ENCODE assay signal across 10 mouse cellular contexts in the genomic region with DNA sequence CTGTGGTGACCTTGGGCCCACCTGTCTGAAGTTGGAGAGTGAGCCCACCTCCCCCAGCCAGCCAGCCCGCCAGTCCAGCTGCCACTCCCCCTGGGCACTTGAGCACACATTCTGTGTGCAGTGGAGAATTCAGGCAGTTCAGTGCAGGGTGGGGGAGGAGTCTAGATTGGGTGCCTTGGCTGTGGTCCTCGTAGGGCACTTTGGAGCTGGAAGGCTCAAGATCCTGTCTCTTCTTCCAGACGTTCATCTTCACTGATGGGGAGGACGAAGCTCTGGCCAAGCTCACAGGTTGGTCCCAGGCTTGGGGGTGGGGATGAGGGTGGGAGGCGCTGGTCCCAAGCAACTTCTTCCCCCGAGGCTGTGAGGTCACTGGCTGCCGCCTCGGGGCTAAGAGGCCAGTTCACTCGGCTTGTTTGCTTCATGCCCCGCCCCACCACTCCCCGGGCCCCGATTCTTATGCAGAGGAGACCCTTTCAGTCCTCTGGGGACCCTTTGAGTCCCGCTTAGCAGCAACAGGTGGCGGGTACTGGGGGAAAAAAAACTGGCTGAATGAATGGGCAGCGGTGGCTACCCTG. TPM values are rescaled to one million over a fixed set of nuclear protein-coding genes. Genes with fewer than 3 reads are reported as not detected.
DNase-seq lines count a peak whose midpoint lies in the region; ATAC-seq lines count a peak whose summit lies in the region.
"Had no signal": no experiment of that assay in that cellular context is flagged by ENCODE, and none has a peak within 500 bp of the region (broad histone marks: within the 10 kb centered on the region; RNA-seq: fewer than 3 reads in every experiment).

No protein-coding gene starts in this region.

- peaks cover 43% of the 10 kb centered on the region for H3K4me1 ChIP-seq in heart, embryonic 11.5 days (ENCODE audit: control insufficient read depth, insufficient read depth, low read length)
- H3K4me1 ChIP-seq in hindbrain, embryonic 12.5 days = peaks cover 63% of the 10 kb centered on the region

- intact Hi-C loops in heart, postnatal 25 days (cut with DNase I) = no loop called here

- no peak overlapping the region; the same call in 1 of the 2 replicates for H3K4me3 ChIP-seq in heart, embryonic 11.5 days (ENCODE audit: low read depth, low read length)
- peak overlapping the region; percentile 64 for H3K4me3 ChIP-seq in hindbrain, embryonic 12.5 days
- no peak overlapping the region for H3K4me3 ChIP-seq in macrophage (ENCODE audit: inconsistent target)

- no peaks in the 10 kb centered on the region for H3K36me3 ChIP-seq in heart, embryonic 11.5 days (ENCODE audit: control insufficient read depth, insufficient read depth, low read length)
- H3K36me3 ChIP-seq in hindbrain, embryonic 12.5 days = peaks cover 21% of the 10 kb centered on the region
- H3K36me3 ChIP-seq in macrophage (ENCODE audit: inconsistent target) = peaks cover 30% of the 10 kb centered on the region

- no peaks in the 10 kb centered on the region for H3K9me3 ChIP-seq in heart, embryonic 11.5 days (replicated peaks; ENCODE audit: control insufficient read depth, low read length)
- H3K9me3 ChIP-seq in hindbrain, embryonic 12.5 days (replicated peaks) = no peaks in the 10 kb centered on the region

- peak overlapping the region; percentile 67 for H3K4me2 ChIP-seq in heart, embryonic 11.5 days
- H3K4me2 ChIP-seq in hindbrain, embryonic 12.5 days (replicated peaks) = peak overlapping the region; percentile 74

- H3K79me2 ChIP-seq in macrophage (ENCODE audit: inconsistent target) = peaks cover 76% of the 10 kb centered on the region

- no peak overlapping the region for H3K27ac ChIP-seq in heart, embryonic 11.5 days (ENCODE audit: low read depth, low read length)
- peak overlapping the region; percentile 96 for H3K27ac ChIP-seq in hindbrain, embryonic 12.5 days
- H3K27ac ChIP-seq in macrophage = peak overlapping the region; percentile 93

- peak overlapping the region; percentile 65; the same call in 1 of the 2 replicates for H3K9ac ChIP-seq in heart, embryonic 11.5 days (ENCODE audit: low read depth, low read length)
- H3K9ac ChIP-seq in hindbrain, embryonic 12.5 days = peak overlapping the region; percentile 85

- whole genome bisulfite sequencing in heart, embryonic 11.5 days (ENCODE audit: insufficient replicate concordance) = 33% methylated on average over 15 of the region's 15 CpGs
- 9% methylated on average over 15 of the region's 15 CpGs for WGBS in hindbrain, embryonic 12.5 days
- 87% methylated on average over 15 of the region's 15 CpGs for WGBS in macrophage (ENCODE audit: missing documents)

- no peak for ATAC-seq in heart, embryonic 11.5 days (replicated peaks; ENCODE audit: insufficient number of reproducible peaks, low FRiP score, low TSS enrichment)
- peak; percentile 24; the same call in 1 of the 2 replicates for ATAC-seq in hindbrain, embryonic 12.5 days (ENCODE audit: low FRiP score)

- no peak for DNase-seq in heart, postnatal 25 days (ENCODE audit: low spot score)
- DNase-seq in T-cell, adult 2 months (ENCODE audit: low spot score) = peak; percentile 21
- DNase-seq in right cerebral cortex, adult 18-20 months = no peak
- DNase-seq in cerebellum, adult 11-12 months = no peak
- no peak for DNase-seq in layer of hippocampus, adult 9-11 months

- peaks cover 61% of the 10 kb centered on the region for H3K27me3 ChIP-seq in heart, embryonic 11.5 days (ENCODE audit: control insufficient read depth, insufficient read depth, low read length)
- H3K27me3 ChIP-seq in hindbrain, embryonic 12.5 days = peaks cover 24% of the 10 kb centered on the region

RNA-seq across cellular contexts. Expression of gene Lfng, which starts 4.6 kb away (rescaled TPM):
- polyA plus RNA-seq in heart, embryonic 11.5 days (2014; fragmentation: Nextera tagmentation; extraction: Ambion mirVana) = 2.8 and 3.3 TPM in 2 replicates
- total RNA-seq in heart, postnatal 25 days (2021) = 10 to 100 TPM in 1 of 2 experiments, 1 to 10 TPM in 1; 7.3 to 10.8 TPM
- polyA plus RNA-seq in hindbrain, embryonic 12.5 days (2016; fragmentation: Nextera tagmentation; extraction: Ambion mirVana) = 23.8 and 27.6 TPM in 2 replicates
- 100 to 1,000 TPM in 1 of 26 experiments, 10 to 100 TPM in 24, 1 to 10 TPM in 1; 8.4 to 105 (median 42.7) TPM for total RNA-seq in macrophage (2018; cell fraction: chromatin; rRNA removed)
- 10 to 100 TPM; 24.5 to 80.6 (median 54.7) TPM for total RNA-seq in macrophage (2018; cell fraction: cytosol; rRNA removed)
- total RNA-seq in macrophage (2018; cell fraction: nucleus; rRNA removed) = 100 to 1,000 TPM in 2 of 26 experiments, 10 to 100 TPM in 24; 14.8 to 111 (median 57.4) TPM
- polyA plus RNA-seq in macrophage (2018) = 33.7 to 75.9 TPM (median 52.2 TPM) in 3 replicates

RNA-seq across cellular contexts. Expression of gene Ttyh3, which starts 37.1 kb away (rescaled TPM):
- polyA plus RNA-seq in heart, embryonic 11.5 days (2014; fragmentation: Nextera tagmentation; extraction: Ambion mirVana) = 26.7 and 28.8 TPM in 2 replicates
- 10 to 100 TPM; 15.6 to 18.6 TPM for total RNA-seq in heart, postnatal 25 days (2021)
- polyA plus RNA-seq in hindbrain, embryonic 12.5 days (2016; fragmentation: Nextera tagmentation; extraction: Ambion mirVana) = 83.7 and 98.3 TPM in 2 replicates
- 100 to 1,000 TPM in 5 of 26 experiments, 10 to 100 TPM in 21; 14.6 to 140 (median 53.0) TPM for total RNA-seq in macrophage (2018; cell fraction: chromatin; rRNA removed)
- total RNA-seq in macrophage (2018; cell fraction: cytosol; rRNA removed) = 100 to 1,000 TPM in 7 of 26 experiments, 10 to 100 TPM in 19; 44.2 to 125 (median 76.8) TPM
- total RNA-seq in macrophage (2018; cell fraction: nucleus; rRNA removed) = 100 to 1,000 TPM in 8 of 26 experiments, 10 to 100 TPM in 18; 43.1 to 131 (median 86.6) TPM
- polyA plus RNA-seq in macrophage (2018) = 40.4 to 80.7 TPM (median 48.0 TPM) in 3 replicates

RNA-seq across cellular contexts. Expression of gene Grifin, which starts 46.8 kb away (rescaled TPM):
- polyA plus RNA-seq in heart, embryonic 11.5 days (2014; fragmentation: Nextera tagmentation; extraction: Ambion mirVana) = 0.74 TPM in 1 of 2 replicates, not detected in the other
- total RNA-seq in heart, postnatal 25 days (2021) = not detected
- polyA plus RNA-seq in hindbrain, embryonic 12.5 days (2016; fragmentation: Nextera tagmentation; extraction: Ambion mirVana) = not detected in 2 replicates
- total RNA-seq in macrophage (2018; cell fraction: chromatin; rRNA removed) = not detected
- total RNA-seq in macrophage (2018; cell fraction: cytosol; rRNA removed) = not detected
- not detected for total RNA-seq in macrophage (2018; cell fraction: nucleus; rRNA removed)
- not detected in 3 replicates for polyA plus RNA-seq in macrophage (2018)
- total RNA-seq: MEL had no signal
- polyA plus RNA-seq: large intestine, adult 2 months had no signal
